Mouse (Mus musculus) cerebellum, adult 8-10 months (tissue): ENCODE measurements around the gene Myh7b.

Experiments used
- DNase-seq: peaks from one replicate; pipeline ENCODE4 v3.0.0; 2022

Myh7b gene

GRCm38 (mm10) chr2:155635961-155636360, 24.9 kb downstream of the Myh7b start:
- DNase-seq: no peak

GRCm38 (mm10) chr2:155636881-155637280, 25.9 kb downstream of the Myh7b start:
- no peak for DNase-seq

- no peak for DNase-seq
These were observed 26.4 kb downstream of the Myh7b start for GRCm38 (mm10) chr2:155637411-155637810.

- DNase-seq: peak; percentile 78
These were observed 29.6 kb downstream of the Myh7b start for GRCm38 (mm10) chr2:155640656-155641055.

GRCm38 (mm10) chr2:155641540-155642472, 30.8 kb downstream of the Myh7b start:
- DNase-seq: no peak

GRCm38 (mm10) chr2:155645746-155646145, 34.7 kb downstream of the Myh7b start:
- peak; percentile 23 for DNase-seq

- no peak for DNase-seq
These were observed 41.6 kb downstream of the Myh7b start for GRCm38 (mm10) chr2:155652618-155653017.

- no peak for DNase-seq
These were observed 44.9 kb downstream of the Myh7b start for GRCm38 (mm10) chr2:155655759-155656372.

DNA sequence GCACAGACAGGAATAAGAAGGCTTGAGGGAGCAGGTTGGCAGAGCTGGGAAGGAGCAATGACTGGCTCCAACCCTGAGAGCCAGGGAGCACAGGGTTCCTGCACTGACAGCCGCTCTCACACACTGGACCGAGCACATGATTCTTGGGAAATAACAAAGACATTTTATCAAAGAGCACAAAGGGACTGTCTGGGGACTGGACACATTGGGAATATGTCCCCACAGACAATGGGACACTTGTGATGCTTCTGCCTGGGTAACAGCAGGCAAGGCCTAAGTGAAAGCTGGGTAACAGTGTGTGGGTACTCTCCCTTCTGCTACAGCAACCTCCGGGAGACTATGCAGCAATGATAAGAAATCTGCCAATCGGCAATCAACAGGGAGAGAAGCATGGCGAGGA, 51.4 kb downstream of the Myh7b start:
- no peak for DNase-seq

GRCm38 (mm10) chr2:155663097-155663496, 52.1 kb downstream of the Myh7b start:
- peak; percentile 61 for DNase-seq

GRCm38 (mm10) chr2:155663910-155664460, 53.0 kb downstream of the Myh7b start:
- DNase-seq: no peak

DNA sequence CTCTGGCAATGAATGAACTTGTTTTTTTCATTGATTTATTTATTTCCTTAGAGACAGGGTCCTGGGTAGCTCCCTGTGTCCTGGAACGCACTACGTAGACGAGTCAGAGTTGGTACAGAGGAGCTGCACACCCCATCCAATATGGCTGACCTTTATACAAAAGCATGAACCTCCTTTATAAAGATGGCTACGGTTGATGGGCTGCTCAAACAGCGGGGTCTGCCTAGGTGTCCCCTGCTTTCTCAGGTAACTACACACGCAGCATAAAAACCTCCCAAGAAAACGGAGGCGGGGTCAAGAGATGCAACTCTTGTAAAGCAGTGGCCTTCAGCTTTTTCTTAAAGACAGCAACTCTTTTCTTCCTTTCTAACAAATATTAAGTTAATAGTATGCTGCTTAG, 56.9 kb downstream of the Myh7b start:
- DNase-seq: no peak

GRCm38 (mm10) chr2:155668461-155668860, 57.4 kb downstream of the Myh7b start:
- DNase-seq: no peak

DNA sequence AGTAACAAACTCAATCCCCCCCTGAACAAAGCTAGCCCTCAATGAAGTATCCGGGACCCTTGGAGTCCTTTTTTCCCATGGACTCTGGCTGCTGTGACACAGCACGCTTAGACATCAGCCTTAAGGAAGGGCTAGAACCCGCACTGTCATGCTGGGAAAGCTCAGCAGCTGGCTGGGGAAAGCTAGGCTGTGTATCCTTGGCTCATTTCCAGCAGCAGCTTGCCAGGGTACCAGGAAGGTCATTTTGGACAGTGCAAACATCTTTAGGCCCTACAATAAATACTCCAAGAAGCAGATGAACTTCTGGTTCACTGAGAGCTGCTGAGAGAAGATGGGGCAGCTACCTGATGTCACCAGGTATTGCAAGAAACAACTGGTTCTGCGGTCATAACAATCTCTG, 60.2 kb downstream of the Myh7b start:
- no peak for DNase-seq

GRCm38 (mm10) chr2:155673546-155673945, 62.5 kb downstream of the Myh7b start:
- peak; percentile 58 for DNase-seq

DNA sequence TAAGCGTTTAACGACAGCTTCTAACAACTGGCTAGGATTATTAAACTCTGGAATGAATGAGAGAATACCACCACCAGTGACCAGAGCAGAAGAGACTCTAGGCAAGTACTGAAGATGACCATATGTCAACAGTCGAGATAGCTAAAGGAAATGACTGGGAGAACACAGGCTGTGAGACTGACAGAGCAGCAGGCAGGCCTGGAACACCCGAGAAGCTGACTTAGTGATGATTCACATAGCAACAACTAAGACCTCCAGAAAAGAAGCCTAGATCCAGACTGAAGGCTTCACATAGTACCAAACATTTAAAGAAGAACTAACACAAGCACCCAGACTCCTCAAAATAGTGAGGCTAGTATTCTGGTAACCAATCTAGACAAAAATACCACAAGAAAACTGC, 64.1 kb downstream of the Myh7b start:
- no peak for DNase-seq

DNA sequence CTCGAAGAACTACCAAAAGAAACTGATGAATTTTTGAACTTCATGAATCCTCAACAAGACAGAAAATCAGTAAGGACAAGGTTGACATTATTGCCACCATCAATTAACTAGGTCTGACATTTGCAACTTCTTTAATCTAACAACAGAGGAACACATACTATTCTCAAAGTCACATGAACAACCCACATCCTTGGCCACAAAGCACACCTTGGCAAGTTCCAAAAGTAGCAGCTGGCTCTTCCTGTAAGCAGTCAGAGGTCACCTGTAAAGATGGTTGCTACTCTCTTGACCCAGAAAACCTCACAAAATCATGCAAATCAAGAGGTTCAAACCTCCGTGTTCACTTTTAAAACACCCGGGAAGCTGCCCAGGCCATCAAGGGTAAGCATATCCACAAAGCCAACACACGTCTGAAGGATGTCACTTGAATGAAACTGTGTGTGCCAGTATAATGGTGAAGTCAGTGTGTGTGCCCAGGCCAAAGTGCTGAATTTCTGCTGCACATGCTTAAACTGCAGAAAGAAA, 68.6 kb downstream of the Myh7b start:
- no peak for DNase-seq

DNA sequence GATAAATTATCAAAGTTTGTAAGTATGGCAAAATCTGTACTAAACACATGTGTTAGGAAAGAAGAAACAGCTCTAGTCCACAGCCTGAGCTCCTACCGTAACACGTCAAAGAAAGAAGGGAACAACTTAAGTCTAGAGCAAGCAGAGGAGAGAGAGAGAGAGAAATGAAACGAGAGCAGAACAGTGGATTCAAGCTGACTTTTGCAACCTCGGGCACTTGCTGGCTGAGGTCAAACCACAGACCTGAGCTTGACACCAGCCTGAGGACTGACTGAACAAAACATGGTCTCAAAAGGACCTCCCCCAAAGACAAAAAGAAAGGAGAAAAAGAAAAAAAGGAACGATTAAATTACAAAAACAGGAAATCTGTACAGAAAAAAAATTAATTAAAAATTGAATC, 69.6 kb downstream of the Myh7b start:
- DNase-seq: no peak

DNA sequence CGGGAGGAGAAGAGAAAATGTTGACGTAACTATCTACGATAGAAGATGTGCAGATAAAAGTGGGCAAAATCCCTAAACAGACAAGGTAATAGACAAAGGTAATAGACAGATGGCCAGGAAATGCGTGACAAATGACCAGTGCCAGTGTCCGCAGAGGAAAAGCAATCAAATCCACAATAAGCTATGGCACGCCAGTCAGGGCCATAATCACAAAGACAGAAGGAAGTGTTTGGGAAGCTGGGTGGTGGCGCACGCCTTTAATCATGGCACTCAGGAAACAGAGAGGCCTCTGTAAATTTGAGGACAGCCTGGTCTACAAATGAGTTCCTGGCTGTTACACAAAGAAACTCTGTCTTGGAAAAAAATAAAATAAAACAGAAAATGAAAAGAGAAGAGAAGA, 70.2 kb downstream of the Myh7b start:
- DNase-seq: no peak

DNA sequence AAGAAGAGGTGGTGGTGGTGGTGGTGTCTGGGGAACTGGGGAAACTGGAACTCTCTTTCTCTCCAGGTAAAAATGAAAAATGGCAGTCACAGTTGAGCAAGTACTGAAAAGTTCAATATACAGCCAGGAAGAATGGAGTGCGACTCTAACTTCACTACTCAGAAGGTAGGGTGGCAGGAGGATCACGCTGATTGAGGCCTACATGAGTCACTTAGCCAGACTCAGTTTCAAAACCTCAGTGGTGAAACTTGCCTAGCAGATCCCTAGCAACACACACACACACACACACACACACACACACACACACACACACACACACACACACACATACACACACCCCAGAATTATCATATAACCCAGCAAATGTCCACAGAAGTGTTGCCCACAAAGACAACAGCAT, 70.9 kb downstream of the Myh7b start:
- DNase-seq: no peak

- DNase-seq: no peak
These were observed 72.1 kb downstream of the Myh7b start for GRCm38 (mm10) chr2:155683137-155683536.

- no peak for DNase-seq
These were observed 72.8 kb downstream of the Myh7b start for GRCm38 (mm10) chr2:155683821-155684220.
